Mouse (Mus musculus) heart, postnatal 4 days (tissue): ENCODE data around the gene Rfx8. TPM values are rescaled to one million over a fixed set of nuclear protein-coding genes. Genes with fewer than 3 reads are reported as not detected.
"Not testable (repeated sequence)": the region's sequence is repeated elsewhere in the genome, so short reads cannot be mapped to it uniquely, and the experiment has no call there.

Experiments used
- DNase-seq: peaks from one replicate; pipeline ENCODE4 v3.0.0; 2021
- total RNA-seq, 2 experiments: library from RNA; stranded (reverse); gene quantifications; 2 replicates each; pipeline ENCODE4 v1.2.3; 2021

Rfx8 gene
- total RNA-seq, 2 experiments from 2014 or later = 0.57 to 0.72 TPM

DNA sequence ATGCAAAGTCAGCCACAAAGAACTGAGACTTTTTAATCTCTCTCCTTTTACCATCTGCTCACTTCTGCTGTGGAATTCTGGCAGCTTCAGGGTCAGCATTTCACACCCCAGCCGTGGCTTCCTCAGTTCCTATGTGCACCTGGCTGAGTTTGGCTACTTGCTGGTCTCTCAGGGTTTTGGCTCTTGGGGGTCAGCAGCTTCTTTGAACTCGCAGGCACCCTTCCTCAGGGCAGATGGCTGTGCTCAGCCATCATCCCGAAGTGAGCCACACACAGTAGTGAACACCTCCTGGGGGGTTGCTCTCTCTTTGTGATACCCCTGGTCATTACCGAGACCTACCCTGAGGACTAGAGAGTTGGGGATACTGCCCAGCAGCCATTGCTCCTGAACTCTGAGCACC is 29.7 kb downstream of the Rfx8 start:
- DNase-seq = no peak

DNA sequence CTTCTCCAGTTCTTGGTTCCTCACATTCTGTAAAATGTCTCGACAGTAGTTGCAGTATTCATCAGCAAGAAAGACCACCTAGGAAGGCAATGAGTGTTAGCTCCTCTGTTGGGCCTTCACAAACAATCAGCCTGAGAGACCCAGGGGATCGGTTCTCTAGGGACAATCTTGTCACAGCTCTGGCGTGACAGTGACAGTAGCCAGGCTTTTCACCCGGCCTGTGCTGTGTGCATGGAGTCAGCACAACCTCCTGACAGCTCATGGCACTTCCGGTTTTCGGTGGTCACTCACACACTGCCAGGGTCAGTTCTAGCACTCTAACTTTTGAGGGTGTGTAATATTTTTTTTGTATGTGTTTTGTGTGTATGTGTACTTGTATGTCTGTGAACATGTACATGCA is 32.2 kb downstream of the Rfx8 start:
- DNase-seq = peak; percentile 37

DNA sequence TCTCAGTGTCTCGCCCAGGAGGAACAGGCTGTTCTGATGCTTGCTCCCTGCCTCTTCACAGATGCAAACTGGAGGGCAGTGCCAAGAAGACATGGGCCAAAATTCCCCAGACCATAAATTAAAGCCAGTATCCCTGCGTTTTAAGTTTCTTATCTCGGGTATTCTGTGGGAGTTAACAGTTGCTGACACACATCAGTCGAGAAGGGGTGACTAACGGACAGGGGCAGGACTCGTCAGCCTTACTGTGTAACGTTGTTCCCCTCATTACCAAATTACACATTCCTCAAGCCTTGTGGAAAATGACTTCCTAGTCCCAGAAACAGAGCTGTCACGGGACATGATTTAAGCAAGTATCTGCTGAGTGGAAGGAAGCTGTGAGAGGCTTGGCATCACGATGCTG is 33.5 kb downstream of the Rfx8 start:
- DNase-seq = no peak

DNA sequence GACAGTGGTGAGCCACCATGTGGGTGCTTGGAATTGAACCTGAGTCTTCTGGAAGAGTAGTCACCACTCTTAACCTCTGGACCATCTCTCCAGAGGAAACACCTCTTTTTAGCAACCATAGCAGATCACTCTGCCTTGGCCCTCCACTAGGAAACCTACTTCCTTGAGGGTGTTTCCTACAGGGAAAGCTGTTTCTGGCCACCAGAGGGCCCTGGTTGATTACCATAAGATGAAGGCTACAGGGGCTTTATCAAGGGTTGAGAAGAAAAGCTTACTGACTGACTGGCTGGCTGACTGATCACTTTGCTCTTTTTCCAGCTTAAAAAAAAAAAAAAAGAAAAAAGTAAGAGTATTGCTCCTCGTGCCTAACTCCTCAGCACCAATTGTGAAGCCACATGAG is 35.0 kb downstream of the Rfx8 start:
- DNase-seq = peak; percentile 89

DNA sequence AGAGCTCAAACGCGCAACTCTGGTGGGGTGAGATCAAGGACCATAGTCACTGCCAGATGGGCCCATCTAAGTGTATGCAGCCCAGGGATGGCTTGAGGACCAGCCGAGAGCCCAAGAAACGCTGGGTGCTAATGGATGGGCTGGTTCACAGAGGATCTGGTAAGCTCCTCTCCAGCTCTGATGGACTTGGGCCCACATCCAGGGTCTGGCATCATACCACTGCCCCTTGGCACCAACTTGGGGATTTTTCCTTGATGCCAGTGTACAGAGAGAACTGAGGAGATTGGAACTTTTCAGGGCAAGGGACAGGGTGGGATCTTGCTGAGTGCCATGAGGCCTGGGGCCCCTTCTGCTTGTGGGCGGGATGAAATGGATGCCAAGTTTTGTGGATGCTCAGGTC is 39.2 kb downstream of the Rfx8 start:
- no peak for DNase-seq

DNA sequence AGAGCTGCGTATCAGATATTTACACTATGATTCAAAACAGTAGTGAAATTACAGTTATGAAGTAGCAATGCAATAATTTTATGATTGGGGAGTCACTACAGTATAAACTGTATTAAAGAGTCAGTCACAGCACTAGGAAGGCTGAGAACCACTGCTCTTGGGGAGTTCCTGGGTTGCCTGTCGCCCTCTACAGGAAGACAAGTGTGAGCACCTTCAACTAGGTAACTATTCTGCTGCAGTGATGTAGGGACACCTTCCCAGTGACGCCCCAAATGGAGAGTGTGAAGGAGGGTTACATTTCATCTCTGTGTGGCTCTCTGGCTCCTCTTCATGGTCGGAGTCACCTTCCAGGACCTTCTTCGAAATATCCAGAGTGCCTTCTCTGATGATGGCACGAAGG is 40.3 kb downstream of the Rfx8 start:
- DNase-seq = no peak

DNA sequence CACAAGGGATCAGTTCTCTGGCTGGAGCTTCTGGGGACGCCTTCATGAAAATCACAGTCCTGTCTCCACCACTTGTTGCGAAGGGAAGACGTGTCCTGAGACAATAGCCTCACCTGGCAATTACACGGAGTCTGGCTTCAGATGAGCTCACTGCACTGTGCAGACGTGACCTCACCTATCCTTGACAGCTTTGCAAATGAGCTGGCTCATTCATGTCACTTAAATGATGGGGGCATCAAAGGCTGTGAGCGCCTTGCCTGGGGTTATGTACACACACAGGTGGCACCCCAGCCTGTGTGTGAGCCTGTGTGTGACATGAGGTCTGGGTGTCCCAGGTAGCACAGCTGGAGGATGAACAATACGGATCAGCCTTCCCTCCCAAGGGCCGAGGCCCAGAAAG is 41.9 kb downstream of the Rfx8 start:
- DNase-seq = no peak

DNA sequence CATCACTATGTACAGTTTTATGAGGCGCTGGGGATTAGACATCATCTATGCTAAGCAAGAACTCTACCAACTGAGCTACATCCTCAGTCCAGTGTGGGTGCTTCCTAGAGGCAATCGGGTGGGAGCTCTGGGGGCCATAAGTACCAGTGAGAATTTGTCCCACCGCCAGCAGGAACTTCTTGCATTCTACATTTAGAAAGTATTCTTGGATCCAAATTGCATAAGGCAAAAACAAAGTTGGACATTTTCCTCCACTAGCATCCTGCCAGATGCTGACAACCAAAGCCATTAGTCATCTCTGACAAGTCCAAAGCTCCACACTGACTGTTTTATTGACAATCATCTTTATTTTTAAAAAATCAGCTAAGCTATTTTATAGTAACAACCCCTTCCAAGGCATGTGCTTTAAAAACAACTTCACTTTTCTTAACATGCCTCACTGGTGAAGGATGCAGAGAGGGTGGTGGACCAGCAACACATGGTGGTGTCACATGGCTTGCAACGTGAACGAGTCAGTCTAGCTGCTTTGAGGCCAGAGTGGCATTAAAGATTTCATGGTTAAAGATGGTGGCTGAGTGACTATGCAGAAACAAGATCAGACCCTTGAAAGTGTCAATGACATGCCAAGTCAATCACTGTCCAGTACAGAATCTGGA is 44.4 kb downstream of the Rfx8 start:
- no peak for DNase-seq

DNA sequence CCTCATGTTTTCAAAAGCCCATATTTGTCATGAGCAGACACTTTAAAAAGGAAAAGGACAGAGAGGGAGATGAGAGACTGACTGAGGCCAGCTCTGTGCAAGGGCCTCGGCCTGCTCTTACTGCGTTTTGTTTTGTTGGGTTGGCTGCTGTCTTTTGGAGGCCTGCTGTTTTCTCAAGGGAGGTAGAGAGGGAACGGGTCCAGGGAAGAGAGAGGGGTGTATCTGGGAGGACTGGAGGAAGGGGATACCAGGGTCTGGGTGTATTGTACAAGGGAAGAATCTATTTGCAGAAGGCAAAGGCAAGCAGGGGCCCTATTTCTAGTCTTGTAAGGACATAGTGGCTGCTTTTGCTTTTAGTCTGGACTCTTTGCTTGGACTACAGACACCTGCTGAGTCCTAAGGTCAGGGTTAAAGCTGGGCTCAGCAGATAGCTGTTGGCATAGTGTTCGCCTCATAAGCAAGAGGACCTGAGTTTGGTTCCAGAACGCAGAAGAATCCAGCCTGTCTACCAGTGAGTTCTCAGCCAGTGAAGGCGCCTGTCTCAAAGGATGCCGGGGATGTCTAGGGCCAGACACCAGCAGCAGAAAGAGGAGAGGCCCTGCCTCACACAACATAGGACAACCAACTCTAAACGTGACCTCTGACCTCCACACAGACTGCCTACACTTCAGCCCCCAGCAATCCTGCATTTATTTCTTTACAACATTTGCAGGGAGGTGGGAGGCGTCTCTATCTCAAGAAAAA is 48.3 kb downstream of the Rfx8 start:
- DNase-seq = no peak

DNA sequence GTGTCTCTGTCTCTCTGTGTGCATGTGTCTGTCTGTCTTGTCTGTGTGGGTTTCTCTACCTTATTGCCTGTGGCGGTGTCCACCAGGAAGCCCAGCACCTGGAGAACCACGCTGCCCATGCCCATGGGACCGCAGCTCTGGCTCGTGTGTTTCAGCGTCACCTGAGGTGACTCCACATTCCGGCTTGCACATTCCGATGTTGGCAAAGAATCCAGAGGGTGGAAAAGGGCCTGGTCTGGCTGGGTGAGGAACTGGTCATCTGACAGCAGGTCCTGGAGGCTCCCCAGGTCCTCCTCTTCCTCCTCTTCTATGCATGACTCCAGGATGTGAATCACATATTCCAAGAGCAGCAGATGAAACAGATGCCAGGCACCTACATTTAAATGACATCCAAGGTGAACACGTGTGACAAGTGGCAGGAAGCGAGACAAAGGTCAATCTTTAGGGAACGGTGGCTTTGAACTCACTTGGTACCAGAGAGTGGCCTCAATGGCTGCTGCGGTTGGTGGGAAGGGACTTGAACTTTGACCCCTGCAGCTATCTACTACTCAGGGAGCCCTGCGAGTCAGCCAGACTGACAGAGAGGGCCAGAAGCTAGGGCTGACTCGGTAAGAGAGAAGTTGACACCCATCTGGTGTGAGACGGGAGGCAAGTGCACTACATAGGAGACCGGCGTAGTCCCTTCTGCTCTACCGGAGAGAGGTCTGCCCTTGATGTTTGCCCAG is 50.4 kb downstream of the Rfx8 start:
- DNase-seq = peak; percentile 40

DNA sequence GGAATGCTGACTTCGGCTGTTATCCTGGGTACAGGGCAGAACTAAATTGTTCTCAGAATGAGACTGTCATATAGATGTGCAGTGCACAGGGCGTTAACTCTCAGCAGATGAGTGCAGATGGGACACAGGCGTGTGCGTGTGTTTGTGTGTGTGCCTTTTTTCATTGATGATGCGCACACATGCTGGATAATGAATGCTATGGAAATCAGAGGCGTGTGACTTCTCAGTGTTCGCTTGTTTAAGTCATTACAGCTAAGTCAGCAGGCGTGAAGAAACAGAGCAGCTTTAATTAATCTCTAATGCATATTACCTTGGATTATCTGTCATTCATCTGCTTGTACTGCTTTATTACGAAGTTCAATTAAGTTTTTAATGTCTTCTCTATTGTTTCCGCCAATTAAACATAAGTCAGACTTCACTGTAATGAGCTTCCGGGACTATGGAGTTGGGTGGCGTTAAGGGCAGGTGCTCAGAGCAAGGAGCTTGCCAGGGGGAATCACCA is 54.0 kb downstream of the Rfx8 start:
- DNase-seq = no peak

DNA sequence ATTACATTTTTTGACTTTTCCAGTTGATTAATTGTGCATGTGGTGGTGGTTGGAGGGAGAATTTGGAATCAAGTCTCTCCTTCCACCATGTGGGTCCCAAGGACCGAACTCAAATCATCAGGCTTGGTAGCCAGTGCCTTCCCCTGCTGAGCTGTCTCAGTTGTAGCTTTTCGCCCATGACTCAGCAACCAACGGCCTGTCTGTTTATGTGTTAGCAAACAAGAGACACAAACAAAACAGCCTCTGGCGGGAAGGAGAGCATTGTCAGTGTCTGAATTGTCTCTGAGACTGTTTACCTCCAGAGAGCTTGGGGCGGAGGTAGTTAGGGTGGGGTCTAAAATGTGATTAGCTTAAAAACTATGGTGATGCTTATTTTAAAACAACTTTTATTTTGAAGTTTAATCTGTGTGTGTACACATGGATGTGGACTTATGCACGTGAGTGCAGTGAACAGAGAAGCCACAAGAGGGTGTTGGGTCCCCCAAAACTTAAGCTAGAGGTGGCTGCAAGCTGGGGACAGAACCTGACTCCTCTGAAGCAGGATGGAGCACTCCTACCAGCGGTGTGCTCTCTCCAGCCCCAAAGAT is 56.7 kb downstream of the Rfx8 start:
- no peak for DNase-seq

DNA sequence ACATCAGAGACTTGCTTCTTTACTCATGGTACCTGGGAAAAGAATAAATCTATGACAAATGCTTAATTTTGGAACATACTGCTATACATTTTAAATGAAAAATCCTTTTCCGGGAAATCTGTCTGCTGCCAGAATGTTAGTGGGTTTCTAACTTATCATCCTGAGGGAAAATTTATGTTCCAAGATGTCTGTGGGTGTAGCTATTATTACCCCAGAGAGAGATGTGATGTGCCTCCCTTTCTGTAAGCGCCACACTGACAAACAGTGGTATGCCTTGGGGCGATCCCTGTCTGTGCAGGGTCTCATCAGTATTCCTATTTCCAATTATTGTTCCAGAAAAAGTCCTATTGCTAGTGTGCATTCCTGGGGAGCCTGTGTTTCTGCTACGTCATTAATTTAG is 57.7 kb downstream of the Rfx8 start:
- no peak for DNase-seq

DNA sequence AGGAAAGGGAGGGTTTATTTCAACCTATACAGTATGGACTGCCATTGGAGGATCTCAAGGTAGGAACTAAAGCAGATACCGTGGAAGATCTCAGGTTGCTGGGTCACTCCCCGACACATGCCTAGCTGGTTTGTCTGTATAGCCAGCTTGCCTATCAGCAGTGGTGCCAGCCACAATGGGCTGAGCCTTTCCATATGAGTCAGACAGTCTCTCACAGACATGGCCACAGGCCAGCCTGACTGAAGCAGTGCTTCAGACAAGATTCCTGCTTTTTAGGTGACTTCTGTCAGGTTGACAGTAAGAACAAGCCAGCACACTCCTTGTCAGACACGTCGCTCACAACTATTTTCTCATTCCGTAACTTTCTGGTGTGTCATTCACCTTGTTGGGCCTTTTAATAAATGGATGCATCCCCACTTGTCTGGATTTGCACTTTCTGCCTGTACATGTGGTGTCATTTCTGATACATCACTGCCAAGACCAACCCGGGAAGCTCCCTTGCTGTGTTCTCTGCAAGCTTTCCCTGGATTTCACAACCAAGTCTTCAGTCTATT is 63.7 kb downstream of the Rfx8 start:
- no peak for DNase-seq

DNA sequence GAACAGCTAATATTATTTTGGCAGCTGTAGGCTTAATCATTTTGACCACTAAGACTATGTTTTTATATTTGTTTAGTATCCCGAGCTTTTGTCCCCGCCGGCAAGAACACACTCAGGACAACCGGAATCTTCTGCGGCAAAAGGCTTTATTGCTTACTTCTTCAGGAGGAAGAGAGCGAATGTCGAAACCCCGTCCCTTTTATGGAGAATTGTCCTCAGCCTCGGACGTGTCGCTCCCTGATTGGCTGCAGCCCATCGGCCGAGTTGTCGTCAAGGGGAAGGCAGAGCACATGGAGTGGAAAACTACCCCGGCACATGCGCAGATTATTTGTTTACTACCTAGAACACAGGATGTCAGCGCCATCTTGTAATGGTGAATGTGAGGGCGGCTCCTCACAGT is 65.9 kb downstream of the Rfx8 start:
- not testable (repeated sequence) for DNase-seq

DNA sequence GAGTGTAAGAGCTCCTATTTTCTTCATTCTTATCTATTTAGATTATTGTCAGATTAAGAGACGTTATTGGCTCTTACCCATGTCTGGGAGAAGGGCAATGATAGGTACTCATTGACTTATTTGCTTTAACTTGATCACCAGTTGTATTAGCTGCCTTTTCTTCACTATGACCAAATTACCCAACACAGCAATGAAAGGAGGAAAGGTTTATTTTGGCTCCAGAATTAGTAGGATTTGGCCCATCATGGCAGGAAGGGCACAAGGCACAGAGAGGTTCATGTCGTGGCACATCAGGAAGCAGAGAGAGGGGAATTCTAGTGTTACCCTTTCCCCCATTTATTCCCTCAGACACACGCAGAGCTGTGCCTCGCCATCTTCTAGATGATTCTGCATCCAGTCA is 67.8 kb downstream of the Rfx8 start:
- DNase-seq = no peak

DNA sequence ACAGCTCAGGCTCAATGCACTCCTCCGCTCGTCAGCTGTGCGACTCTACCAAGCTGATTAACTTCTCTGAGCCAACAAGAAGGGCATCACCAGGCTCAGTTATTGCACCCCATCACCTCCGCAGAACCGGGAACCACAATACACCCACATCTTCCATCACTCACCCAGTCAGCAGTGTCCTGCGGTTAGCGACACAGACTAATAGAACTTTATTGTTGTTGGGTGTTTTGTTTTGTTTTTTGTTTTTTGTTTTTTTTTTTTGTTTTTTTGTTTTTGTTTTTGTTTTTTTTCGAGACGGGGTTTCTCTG is 69.6 kb downstream of the Rfx8 start, which contains the start of gene Creg2:
Gene Creg2 (minus strand): TSS at position 234 of the 308 bp plus-strand sequence.
- DNase-seq = no peak

DNA sequence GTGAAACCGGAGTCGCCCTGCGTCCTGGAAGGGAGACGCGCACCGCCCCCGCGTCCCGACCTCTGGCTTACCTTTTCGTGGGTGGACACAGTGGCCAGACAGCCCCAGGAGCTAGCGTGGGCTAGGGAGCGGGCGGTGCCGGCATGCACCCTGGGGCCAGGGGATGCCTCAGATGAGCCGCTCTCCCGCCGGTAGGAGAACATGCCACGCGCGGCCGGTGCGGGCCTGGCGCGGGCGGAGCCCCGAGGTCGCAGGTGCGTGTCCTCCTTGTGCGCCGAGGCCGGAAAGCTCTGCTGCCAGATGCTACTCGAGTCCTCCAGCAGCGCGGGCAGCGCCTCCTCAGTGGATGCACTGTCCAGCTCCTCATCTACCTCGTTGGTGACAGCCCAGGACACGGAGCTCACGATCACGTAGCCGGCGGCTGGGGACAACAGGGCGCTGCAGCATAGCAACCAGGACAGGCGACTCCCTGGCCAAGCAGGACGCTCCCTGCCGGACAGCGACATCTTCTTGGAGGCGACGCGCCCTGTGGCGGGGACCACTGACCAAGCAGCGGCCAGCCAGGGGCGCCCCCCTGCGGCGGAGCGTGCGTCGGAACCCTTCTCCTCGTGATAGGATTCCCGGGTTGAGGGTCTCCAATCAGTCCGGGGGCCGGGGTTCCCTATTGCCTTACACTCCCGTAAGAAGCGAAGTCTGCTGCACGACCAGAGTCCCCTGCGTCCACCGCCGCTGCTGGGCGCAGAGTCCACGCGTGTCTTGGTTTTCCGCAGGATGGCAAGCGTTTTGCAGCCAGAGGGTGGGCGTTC is 70.2 kb downstream of the Rfx8 start:
- DNase-seq = peak; percentile 74

DNA sequence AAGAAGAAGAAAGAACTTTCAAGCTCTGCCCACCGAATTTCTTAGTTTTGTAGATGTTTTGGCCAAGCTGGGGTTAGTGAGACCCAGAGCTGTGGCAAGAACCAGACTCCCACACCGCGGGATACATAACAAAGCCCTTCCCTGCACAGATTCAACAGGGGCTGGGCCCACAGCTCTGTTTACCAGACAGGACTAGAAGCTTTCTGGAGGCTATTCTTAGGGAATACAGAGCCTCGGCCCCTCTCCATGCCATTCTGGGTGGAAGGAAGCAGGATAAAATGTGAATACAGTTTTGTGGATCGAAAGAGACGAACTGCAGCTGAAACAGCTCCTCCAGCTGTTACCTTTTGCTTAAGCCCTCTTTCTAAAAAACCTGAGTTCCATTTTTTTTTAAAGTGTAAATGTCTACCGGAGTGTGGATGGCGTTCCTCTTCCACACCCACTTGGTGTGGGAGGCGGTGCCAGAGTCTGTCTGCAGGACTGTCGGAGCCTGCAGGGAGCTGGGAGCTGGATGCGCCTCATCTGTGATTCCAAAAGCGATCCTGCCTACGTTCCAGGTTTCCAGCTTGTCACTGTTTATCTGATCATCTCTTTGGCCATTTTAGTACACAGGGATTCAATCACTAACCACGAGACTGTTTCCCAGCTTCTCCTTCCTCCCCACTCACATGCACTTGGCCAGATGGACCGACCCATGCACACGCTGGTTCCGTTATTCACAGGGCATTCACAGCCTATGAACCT is 70.9 kb downstream of the Rfx8 start:
- no peak for DNase-seq

DNA sequence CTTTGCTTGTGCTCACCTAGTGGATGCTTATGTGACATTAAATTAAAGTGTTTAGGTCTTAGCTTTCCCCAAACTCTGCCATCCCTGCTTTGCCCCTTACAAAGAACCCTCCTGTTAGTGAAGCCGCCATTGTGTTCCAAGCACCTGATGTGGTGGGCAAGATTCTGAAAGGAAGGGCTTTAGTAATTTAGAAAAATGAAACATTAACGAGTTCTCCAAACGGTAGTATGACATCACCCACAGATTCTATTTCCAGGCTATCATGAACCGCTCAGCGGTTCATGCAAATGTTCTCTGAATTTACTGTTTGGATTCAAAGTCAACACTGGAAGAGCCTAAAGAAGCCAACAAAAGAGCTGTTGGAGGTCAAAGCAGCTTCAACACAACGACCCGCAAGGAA is 72.2 kb downstream of the Rfx8 start:
- no peak for DNase-seq
